Mouse (Mus musculus): Measurements from ENCODE around the gene Fndc5. TPM values are rescaled to one million over a fixed set of nuclear protein-coding genes. Genes with fewer than 3 reads are reported as not detected.

Fndc5 gene
- total RNA-seq (2015) (0.07 TPM in 2 replicates), total RNA-seq (2017) (not detected in 2 replicates)

- ATAC-seq (ENCODE audit: poor library complexity, severe bottlenecking): no peak
Measured at GRCm38 (mm10) chr4:129136579-129137391, at the start of gene Fndc5. TSS of gene Fndc5 (plus strand) at chr4:129136999.

GRCm38 (mm10) chr4:129087850-129088249, 48.9 kb upstream of the Fndc5 start:
- no peak for ATAC-seq (ENCODE audit: poor library complexity, severe bottlenecking)

GRCm38 (mm10) chr4:129095276-129095675, 41.5 kb upstream of the Fndc5 start:
- ATAC-seq (ENCODE audit: poor library complexity, severe bottlenecking): no peak

- ATAC-seq (ENCODE audit: poor library complexity, severe bottlenecking): no peak
Measured at GRCm38 (mm10) chr4:129097006-129097405, 39.8 kb upstream of the Fndc5 start.

- no peak for ATAC-seq (ENCODE audit: poor library complexity, severe bottlenecking)
Measured at GRCm38 (mm10) chr4:129102133-129102829, 34.5 kb upstream of the Fndc5 start.

GRCm38 (mm10) chr4:129105356-129105755, 31.4 kb upstream of the Fndc5 start, which contains the start of gene Tmem54:
TSS of gene Tmem54 (plus strand) at chr4:129105548.
- ATAC-seq (ENCODE audit: poor library complexity, severe bottlenecking): no peak

GRCm38 (mm10) chr4:129106073-129106472, 30.7 kb upstream of the Fndc5 start:
- no peak for ATAC-seq (ENCODE audit: poor library complexity, severe bottlenecking)

GRCm38 (mm10) chr4:129107348-129107899, 29.4 kb upstream of the Fndc5 start:
- ATAC-seq (ENCODE audit: poor library complexity, severe bottlenecking): no peak

- ATAC-seq (ENCODE audit: poor library complexity, severe bottlenecking): no peak
Measured at GRCm38 (mm10) chr4:129108624-129109023, 28.2 kb upstream of the Fndc5 start.

- no peak for ATAC-seq (ENCODE audit: poor library complexity, severe bottlenecking)
Measured at GRCm38 (mm10) chr4:129110804-129111203, 26.0 kb upstream of the Fndc5 start.

- no peak for ATAC-seq (ENCODE audit: poor library complexity, severe bottlenecking)
Measured at GRCm38 (mm10) chr4:129111350-129111749, 25.4 kb upstream of the Fndc5 start.

GRCm38 (mm10) chr4:129112231-129112630, 24.6 kb upstream of the Fndc5 start:
- no peak for ATAC-seq (ENCODE audit: poor library complexity, severe bottlenecking)

GRCm38 (mm10) chr4:129113083-129113988, 23.5 kb upstream of the Fndc5 start:
- peak; percentile 77 for ATAC-seq (ENCODE audit: poor library complexity, severe bottlenecking)

- no peak for ATAC-seq (ENCODE audit: poor library complexity, severe bottlenecking)
Measured at GRCm38 (mm10) chr4:129116703-129117102, 20.1 kb upstream of the Fndc5 start.

GRCm38 (mm10) chr4:129117720-129118510, 18.9 kb upstream of the Fndc5 start:
- ATAC-seq (ENCODE audit: poor library complexity, severe bottlenecking): no peak

GRCm38 (mm10) chr4:129119708-129120107, 17.1 kb upstream of the Fndc5 start:
- no peak for ATAC-seq (ENCODE audit: poor library complexity, severe bottlenecking)

- 0 out of 2 replicates have a peak, but pooled peaks have one; percentile 35 for ATAC-seq (ENCODE audit: poor library complexity, severe bottlenecking)
Measured at GRCm38 (mm10) chr4:129120520-129121445, 16.0 kb upstream of the Fndc5 start.

- ATAC-seq (ENCODE audit: poor library complexity, severe bottlenecking): no peak
Measured at GRCm38 (mm10) chr4:129121569-129122086, 15.2 kb upstream of the Fndc5 start, which contains the start of gene Hpca. TSS of gene Hpca (minus strand) at chr4:129122036.
